Mouse (Mus musculus) embryo, embryonic 11.5 days (tissue): ENCODE measurements around the gene Pcnx.
A peak's percentile ranks its signal among the peaks of the same experiment; 100 is the strongest.
"Not testable (repeated sequence)": the region's sequence is repeated elsewhere in the genome, so short reads cannot be mapped to it uniquely, and the experiment has no call there.

Experiments used
- DNase-seq: peaks from one replicate; pipeline ENCODE4 v3.0.0-alpha.2; 2012; ENCODE audit warnings: low read depth, low spot score

Pcnx gene

DNA sequence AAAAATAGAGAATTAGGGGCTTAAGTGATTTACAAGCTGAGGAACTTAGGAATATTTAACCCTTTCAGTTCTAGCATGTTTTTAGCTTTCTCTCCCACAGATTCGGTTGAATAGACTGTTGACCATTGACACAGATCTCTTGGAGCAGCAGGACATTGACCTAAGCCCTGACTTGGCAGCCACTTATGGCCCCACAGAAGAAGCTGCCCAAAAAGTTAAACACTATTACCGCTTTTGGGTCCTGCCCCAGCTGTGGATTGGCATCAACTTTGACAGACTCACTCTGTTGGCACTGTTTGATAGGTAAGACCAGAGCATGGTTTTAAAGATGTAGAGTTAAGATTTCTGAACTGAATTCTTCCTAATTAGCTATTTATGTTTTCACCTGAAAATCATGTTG lies 90.2 kb downstream of the Pcnx start:
- DNase-seq, result no peak

DNA sequence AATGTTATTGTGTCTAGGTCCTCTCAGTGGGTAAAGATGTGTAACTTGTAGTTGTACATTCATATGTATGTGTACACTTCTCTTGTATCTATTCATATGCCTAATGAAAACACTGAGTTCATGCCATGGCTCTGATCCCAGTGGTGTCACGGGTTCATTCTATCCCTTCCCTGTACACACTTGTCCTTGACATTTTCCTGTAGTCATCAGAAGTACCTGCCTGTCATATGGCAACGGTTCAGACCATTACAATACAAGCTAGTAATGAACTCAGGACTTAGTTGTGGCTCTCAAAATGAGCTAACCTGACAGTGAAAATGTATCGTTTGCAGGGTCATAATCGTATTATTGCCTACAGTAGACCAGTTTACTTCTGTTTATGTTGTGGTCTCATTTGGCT lies 98.5 kb downstream of the Pcnx start:
- DNase-seq, result no peak

DNA sequence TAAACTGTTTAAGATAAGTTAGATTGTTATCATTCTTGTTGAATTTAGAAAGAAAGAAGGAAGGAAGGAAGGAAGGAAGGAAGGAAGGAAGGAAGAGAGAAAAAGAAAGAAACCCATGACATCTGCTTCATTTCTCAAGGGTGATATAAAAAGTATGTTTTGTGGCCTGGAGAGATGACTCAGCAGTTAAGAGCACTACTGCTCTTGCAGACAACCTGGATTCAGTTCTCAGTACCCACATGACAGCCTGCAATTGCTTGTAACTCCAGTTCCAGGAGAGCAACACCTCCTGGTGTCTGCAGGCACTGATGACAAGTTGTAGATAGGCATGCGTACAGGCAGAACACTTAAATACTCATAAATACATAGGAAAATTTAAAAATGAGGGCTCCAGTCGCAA lies 105.6 kb downstream of the Pcnx start:
- DNase-seq, result no peak

DNA sequence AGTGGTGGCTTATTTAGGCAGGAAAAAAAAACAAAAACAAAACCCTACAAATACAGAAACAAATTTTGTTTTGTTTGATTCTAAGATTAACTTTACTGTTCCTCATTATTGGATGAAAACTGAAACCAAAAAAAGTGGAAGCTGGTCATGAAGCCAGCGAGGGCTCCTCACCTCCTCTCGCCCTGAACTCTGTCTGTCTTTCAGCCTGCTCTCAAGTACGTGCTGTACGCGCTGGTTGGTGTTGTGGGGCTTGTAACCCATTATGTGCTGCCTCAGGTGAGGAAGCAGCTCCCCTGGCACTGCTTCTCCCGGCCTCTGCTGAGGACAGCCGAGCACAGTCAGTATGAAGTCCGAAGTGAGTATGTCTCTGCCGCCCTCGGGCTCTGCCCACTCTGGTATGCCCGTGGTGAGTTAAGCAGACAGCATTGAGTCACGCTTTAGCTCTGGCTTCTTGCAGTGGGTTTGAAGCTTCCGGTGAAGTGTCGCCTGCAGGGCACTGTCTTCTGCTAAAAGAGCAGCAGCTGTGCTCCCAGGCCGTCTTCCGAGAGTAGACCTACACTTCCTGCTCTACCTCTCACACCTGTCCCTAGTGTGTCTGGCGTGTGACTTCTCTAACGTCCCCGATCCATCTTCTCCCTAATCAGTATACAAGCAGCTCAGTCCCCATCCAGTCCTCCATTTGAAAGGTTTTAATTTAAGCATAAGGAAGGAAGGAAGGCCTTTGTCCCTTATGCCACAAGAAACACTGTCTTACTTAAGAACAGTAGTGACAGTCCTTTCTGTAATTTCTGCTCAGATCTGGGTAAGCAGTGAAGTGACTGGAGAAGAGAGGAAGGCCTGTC lies 111.4 kb downstream of the Pcnx start:
- no peak for DNase-seq

DNA sequence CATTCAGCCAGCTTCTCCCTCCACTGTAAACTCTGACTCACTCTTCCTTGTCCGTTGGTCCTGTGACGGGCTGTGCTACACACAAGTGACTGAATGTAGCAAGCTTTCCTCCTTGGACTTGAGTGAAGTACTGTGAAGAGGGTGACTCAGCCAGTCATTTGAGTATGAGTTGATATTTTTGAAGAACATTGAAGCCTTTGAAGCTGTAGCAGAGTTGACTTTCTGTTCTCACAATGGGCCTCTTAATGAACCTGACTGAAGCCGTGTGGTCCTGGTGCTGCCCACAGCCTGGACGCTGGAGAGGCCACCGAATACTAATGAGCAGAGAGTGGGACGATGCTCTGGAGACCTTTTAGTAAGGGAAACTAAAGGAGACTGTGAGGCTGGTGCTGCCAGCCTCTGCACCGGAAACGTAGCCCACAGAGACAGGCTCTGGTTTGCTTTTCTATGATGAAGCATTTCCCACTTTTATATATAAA lies 112.1 kb downstream of the Pcnx start:
- no peak for DNase-seq

DNA sequence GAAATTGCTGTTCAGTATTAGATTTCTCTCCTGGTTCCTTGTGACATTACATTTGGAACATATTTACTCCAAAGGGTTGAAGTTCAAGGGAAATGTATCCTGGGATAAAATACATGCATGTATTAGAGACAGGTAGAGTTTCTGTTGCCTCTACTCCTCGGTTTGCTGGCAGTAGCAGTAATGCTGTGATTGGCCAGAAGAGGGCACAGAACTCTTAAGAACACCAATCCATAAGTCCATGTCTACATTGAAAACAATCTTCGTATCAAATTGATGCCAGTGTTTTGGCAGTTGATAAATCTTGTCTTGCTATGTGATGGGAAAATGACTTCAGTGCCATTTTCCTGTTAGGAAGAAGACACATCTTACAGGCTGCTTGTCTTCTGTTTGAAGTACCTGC lies 115.0 kb downstream of the Pcnx start:
- DNase-seq, result peak; percentile 20

DNA sequence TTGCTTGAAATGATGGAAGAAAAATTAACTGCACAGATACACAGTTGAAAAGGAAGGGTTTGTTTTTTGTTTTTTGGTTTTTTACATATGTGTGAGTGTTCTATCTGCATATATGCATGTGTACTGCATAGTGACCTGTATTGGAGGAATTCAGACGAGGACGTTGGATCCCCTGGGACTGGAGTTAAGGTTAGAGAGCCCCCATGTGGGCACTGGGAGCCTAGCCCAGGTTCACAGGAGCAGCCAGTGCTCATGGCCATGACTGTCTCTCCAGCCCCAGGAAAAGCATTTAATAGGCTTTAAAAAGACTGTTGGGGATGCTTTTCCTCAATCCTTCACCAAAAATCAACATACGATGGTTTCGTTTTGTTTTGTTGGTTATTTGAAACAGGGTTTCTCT lies 117.5 kb downstream of the Pcnx start:
- no peak for DNase-seq

DNA sequence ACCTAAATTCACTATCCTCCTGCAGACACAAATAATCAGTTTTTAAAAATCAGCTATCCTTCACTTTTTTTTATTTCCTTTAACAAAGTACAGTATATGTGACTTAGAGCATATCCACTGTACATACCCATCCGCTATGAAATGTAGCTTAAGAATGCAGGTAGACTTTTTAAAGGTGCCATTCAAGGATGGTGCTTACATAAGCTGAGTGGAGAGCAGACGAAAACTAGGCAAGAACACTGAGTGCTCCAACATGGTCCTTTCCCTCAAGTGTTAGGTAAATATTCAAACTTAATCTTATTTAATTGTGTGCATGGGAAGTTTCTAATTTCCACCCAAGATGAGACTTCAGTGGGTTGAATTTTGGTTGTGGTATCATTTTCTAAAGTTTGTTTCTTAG lies 119.5 kb downstream of the Pcnx start:
- no peak for DNase-seq

DNA sequence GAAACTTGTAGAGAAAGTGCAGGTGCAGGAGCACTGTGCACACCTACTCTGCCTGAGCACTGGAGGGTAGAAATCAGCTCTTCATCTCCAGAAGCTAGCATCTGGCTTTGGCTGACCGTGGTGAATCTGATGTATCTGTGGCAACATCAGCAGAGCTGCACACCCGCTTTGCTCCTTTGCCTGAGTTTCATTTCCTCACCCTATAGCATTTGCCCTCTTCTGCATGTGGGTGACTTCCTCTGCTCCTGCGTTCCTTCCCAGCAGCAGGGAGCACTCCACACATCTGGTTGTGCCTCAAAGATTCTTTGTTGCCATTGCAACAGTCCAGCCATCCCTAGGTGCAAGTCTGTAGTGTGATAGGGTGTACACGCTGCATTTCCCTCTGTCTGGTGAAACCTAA lies 132.3 kb downstream of the Pcnx start:
- no peak for DNase-seq

DNA sequence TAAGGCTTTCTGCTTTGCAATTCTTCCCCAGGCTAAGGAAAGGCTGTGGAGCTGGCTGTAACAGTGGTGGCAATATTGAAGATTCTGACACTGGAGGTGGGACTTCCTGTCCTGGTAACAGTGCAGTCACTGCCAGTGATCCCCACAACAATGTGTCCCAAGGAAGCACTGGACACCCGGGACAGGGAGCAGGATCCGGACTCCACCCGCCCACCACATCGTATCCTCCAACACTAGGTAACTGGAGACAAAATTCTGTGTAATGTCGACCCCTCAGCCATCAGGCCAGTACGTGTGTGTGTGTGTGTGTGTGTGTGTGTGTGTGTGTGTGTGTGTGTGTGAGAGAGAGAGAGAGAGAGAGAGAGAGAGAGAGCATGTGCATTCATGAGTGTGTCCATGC lies 133.2 kb downstream of the Pcnx start:
- no peak for DNase-seq

DNA sequence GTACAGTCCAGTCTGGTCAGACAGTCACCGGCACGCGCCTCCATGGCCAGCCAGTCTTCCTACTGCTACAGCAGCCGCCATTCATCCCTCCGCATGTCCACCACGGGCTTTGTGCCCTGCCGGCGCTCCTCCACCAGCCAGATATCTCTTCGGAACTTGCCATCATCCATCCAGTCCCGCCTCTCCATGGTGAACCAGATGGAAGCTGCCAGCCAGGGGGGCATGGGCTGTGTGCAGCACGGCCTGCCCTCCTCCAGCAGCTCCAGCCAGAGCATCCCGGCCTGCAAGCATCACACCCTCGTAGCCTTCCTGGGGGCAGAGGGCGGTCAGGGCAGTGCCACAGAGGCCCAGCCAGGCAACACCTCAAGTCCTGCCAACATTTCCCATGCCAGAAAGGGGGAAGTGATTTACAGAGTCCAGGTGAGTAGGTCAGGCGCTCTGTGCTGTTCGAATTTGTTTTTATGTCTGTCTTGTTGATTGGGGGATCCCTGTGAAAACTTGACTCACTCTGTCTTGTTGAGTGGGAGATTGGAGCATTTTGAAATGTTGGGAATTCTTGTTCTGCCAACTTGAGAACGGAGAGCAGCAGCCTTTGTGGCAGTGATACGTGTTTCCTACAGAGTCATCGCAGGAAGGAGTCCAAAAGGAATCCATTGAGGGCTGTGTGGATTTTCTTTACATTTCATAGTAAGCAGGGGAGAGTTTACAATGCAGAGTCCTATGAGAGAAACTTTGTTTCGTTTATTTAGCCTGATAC lies 135.3 kb downstream of the Pcnx start:
- no peak for DNase-seq

DNA sequence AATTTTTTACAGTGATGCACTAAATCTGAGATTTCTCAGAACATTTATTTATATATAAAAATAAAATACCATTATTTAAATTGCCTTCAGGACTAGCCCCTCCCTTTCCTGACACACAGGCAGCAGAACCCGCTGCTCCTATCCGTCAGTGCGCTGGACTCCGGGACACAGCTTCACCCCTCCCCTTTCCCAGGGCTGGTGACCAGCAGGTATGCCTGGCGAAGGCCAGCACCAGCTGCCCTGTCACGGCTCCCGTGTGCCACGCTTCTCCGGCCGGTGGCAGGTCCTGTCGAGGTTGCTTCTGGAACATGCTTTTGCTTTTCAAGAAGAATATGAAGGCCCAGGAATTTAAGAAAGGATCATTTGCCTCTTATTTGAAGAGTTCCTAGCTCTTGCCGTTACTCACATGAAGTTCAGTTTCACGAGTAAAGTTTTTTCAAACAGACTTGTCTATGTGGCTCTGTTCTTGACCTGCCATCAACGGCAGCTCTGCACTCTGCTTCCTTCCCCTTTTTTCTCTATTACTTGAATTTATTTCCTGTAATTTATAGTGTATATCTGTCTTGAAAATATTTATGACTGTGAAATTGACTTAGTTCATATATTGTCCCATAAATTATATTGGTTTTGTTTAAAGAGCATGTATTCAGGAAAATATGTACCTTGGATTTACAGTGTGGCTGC lies 137.0 kb downstream of the Pcnx start:
- DNase-seq, result no peak

DNA sequence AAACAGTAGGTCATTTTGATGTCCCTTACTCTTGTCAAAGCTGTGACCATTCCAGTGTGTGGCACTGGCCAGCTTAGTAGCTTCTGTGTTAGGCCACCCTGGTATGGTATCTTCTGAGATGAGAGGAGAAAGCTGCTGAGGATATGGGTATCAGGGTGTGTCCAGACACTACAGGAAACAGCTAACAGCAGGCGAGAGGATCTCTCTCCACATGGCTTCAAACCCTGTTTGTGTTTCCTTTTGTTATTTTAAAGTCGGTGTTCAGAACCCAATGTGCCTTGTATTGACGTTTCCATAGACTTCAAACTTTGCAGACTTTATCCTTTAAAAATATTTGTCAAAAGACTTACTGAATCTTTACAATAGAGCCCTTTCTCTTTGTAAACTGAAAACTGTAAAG lies 137.7 kb downstream of the Pcnx start:
- DNase-seq, result no peak

DNA sequence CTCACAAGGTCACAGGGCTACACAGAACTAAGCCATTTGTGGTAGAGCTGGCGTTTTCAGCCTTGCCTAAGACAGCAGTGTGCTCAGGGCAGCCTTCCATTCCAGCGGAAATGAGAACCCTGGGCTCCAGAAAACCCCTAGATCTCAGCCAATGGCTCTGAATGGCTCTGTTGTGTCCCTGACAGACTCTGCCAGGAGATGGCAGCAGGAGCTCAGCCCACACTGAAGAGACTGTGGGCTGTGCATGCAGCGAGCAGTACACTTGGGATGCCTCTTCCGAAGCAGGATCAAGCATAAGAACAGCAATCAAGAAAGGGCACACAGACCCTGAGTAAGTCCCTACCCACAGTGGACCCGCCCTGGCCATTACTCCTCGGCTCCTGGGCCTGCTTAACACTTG lies 142.9 kb downstream of the Pcnx start:
- not testable (repeated sequence) for DNase-seq

DNA sequence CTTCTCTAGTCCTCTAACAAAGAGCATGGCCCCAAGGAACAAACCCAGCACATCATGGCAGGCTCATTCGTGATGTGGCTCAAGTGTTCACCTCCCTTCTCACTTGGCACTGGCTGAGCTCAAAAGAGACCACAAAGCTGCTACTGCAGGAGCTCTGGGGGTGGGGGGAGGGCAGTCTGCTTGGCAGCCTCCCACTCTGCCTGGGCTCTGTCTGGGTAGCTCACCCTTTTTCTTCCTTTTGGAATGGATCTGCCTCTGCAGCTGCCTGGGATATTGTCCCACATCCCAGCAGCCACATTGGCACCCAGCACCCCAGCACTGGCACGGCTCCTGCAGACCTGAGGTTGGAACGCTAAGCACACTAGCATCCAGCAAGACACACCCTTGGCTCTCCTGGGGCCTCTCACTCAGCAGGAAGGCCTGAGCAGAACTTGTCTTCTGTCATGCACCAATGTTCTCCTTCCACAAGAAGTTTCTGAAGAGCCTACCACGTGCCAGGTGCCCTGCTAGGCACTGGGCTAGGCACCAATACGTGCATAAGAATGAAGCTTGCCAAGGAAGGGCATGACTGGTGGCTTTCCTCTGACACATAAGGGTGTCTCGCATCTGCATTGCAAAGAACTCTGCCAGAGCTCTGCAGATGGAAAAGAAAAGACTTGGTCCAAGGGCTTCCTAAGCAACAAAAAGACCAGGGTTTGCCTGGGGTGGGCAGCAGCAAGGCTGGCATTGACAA lies 166.2 kb downstream of the Pcnx start:
- not testable (repeated sequence) for DNase-seq

DNA sequence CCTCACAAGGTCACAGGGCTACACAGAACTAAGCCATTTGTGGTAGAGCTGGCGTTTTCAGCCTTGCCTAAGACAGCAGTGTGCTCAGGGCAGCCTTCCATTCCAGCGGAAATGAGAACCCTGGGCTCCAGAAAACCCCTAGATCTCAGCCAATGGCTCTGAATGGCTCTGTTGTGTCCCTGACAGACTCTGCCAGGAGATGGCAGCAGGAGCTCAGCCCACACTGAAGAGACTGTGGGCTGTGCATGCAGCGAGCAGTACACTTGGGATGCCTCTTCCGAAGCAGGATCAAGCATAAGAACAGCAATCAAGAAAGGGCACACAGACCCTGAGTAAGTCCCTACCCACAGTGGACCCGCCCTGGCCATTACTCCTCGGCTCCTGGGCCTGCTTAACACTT lies 173.7 kb downstream of the Pcnx start:
- DNase-seq, result not testable (repeated sequence)

DNA sequence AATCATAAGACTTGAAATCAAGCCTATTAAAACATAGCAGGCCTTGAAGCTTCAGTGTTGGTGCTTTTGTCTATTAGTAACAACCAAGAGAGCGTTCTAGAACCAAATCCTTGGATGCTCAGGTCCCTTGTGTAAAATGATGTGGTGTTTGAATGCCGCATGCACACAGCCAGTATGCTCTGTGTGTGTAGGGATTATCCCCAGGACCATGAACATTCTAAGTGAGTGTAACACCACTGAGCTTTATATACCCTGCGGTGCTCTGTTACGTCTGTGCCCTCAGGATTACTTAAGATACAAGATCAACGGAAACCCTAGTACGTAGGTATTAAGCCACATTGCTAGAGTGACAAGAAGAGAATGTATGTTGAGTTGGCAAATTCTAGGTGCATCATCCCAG lies 174.2 kb downstream of the Pcnx start:
- not testable (repeated sequence) for DNase-seq

DNA sequence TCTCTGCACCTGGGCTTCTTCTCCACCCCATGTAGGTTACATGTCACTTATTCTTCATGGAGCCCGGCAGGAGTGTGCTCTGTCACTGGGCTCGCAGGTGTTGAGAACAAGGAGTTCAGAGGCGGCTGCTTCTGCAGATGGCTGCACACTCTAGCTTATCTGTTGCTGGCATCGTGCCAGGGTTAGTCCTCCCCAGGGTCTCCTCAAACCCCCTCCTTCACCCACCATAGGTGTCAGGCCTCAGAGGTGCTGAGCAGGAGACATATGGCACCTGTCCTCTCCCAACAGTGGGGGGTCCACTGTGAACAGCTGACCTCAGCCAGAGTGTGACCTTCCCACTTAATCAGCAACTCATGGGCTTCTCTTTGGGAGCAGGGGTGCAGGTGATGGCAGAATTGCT lies 184.3 kb downstream of the Pcnx start:
- DNase-seq, result not testable (repeated sequence)
